Mouse (Mus musculus) cerebellum, postnatal 25 days (tissue): Measurements from ENCODE around the gene Ifit2.

Experiments used
- DNase-seq, 2 experiments: peaks; one replicate each; pipeline ENCODE4 v3.0.0; 2021; ENCODE audit warnings: mixed read lengths in 2 of 2

Gene Ifit2

DNA sequence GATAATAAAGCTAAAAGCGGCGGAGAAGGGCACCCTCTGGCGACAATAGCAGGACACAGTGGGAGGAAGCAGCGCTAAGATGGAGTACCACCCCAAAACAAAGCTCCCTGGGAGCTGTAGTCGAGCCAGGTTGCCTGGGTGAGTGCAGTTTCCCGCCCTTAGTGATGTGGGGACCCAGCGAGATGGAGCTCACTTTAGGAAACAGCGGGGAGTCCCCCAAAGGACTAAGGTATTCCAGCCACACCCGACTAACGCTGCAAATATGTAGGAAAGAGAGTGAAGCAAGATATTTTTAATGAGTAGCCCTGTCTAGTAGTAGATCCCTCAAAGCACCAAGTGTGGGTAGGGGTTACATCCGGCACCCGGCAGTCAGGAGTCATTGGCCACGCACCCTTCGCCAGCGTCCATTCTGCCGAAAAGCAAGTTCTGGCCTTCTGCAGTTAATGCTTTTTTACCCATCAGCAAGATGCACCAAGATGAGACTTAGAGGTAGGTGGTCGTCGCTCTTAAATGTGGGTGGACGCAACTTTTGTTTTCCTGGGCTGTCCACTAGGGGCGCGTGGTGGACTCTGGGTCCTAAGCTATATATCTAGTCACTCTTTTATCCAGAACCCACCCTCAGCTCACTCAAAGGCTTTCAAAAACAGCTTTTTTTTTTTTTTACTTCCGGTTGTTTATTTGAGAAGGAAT, at the start of gene Ifit2:
Gene Ifit2 (plus strand): TSS at position 161 of the 690 bp plus-strand sequence.
- DNase-seq = peak; percentile 54 to 70

GRCm38 (mm10) chr19:34500763-34501162, 49.7 kb upstream of the Ifit2 start:
- peak; percentile 47 to 65 for DNase-seq

- DNase-seq = no peak
These were observed 45.3 kb upstream of the Ifit2 start for GRCm38 (mm10) chr19:34505161-34505721.

DNA sequence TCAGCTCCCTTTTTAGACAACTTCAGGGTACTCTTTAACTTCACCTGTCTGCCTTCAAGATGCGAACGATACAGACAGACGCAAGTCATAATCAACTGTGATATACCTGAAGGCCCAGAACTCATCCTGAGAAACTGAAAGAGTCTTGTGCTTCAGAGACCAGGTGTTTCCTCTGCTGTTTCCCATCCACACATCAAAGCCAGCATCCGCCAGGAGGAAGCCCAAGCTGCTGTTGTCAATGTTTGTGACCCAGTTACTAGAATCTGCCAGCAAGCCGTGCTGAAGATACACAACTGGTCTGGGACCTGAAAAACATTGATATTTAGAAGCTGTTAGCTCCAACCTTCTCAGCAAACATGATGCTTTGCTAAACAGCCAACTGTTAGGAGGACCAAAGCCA, 39.8 kb upstream of the Ifit2 start:
- DNase-seq = no peak

DNA sequence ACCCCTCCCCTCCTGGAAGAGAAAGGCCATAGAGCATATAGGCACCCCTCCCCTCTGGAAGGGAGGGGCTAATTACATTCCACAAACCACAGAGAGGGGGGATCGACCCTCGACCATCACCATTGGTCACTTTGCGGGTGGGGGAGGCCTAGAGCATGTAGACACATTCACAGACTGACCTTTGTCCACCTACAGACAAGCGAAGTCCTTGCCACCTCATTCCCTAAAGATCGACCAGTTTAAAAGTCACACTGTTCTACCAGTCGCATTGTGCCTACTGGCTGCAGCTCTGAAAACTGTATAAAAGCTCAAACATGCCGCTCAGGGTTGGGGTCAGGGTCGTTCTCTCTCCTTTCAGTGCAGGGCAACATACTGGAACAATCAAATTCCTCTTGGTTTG, 39.0 kb upstream of the Ifit2 start:
- no peak for DNase-seq

GRCm38 (mm10) chr19:34515681-34516080, 34.8 kb upstream of the Ifit2 start:
- no peak for DNase-seq

- no peak for DNase-seq
These were observed 34.1 kb upstream of the Ifit2 start for GRCm38 (mm10) chr19:34516346-34516745.

GRCm38 (mm10) chr19:34517197-34517596, 33.3 kb upstream of the Ifit2 start:
- no peak for DNase-seq

GRCm38 (mm10) chr19:34517812-34518594, 32.5 kb upstream of the Ifit2 start:
- DNase-seq = peak; percentile 33 to 61

DNA sequence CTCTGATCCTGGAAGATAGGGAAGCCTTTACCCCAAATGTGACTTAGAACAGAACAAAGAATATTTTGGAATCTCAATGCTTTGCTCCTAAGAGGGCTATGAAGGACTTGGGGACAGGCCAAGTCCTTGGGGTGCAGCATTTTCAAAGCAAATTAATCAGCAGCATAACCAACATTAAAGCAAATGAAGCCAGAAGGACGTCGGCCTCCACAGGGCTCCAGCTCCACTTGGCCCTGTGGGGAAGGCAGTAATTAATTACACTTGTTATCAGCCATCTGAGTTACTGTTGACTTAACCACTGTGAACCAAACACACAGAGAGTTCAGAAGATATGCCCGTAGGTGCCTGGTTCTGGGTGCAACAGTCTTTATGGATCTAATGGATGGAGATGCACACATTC, 31.7 kb upstream of the Ifit2 start:
- DNase-seq = no peak

- no peak for DNase-seq
These were observed 30.8 kb upstream of the Ifit2 start for GRCm38 (mm10) chr19:34519646-34520045.

GRCm38 (mm10) chr19:34520051-34520450, 30.4 kb upstream of the Ifit2 start:
- no peak for DNase-seq

GRCm38 (mm10) chr19:34521361-34521760, 29.1 kb upstream of the Ifit2 start:
- no peak for DNase-seq

DNA sequence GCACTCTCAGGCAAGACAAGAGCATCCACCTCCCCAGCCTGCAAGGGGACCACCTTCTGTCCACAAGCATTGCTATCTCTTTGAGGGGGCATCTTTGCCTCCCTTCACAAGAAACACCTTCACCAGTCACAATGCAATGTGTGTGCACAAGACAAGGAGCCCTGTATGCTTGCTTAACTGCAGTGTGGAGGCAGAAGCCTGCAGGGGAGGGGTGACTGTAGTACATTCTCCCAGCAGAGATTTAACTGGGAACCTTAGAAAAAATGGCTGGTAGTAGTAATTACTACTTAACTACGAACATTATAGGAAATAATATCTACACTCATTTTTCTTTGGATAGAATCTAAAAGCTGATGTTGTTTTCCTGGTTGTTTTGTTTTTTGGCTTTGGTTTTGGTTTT, 28.5 kb upstream of the Ifit2 start:
- no peak for DNase-seq

- no peak for DNase-seq
These were observed 27.3 kb upstream of the Ifit2 start for GRCm38 (mm10) chr19:34523106-34523725.

DNA sequence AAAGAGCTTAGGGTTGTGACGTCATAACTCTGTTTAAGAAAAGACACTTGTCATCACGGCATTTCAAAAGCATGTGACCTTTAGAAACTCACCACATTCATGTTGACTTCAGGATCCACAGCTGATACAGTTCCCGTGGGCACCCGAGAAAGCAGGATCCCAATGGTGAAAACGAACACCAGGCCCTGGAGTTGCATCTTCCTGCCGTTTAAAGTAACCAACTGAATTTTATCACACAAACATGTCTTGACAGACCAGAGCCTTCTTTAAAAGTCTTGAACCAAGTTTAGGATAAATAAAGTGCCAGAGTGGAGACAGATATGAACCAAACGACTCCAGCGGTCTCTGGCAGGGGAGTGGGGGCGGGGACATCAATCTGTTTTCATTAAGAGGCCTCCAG, 25.8 kb upstream of the Ifit2 start:
- DNase-seq = no peak

- DNase-seq = no peak
These were observed 24.1 kb upstream of the Ifit2 start for GRCm38 (mm10) chr19:34526321-34526923.

- peak; percentile 96 to 98 for DNase-seq
These were observed 23.4 kb upstream of the Ifit2 start, which contains the start of gene Lipa for GRCm38 (mm10) chr19:34526941-34527682. Gene Lipa (minus strand): TSS chr19:34527474.

GRCm38 (mm10) chr19:34532061-34532751, 18.3 kb upstream of the Ifit2 start:
- no peak for DNase-seq

GRCm38 (mm10) chr19:34539422-34539821, 11.1 kb upstream of the Ifit2 start:
- no peak for DNase-seq

DNA sequence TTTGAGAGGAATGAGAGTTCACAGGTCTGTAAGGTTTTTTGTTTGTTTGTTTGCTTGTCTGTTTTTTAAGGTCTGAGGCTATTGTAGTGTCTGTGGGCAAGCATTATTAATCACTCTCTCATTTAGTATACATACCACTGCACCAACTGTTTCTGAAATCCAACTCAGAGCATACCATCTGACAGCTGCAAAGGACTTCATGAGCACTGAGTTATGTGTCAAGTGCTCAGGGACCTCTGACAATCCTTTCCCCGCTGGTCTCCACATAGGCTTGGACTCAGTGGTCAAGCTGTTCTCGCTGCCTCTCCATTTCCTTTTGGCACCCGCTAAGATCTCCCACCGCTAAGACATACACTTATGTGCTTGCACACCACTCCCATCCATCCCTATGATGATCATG, 4.3 kb upstream of the Ifit2 start:
- no peak for DNase-seq

DNA sequence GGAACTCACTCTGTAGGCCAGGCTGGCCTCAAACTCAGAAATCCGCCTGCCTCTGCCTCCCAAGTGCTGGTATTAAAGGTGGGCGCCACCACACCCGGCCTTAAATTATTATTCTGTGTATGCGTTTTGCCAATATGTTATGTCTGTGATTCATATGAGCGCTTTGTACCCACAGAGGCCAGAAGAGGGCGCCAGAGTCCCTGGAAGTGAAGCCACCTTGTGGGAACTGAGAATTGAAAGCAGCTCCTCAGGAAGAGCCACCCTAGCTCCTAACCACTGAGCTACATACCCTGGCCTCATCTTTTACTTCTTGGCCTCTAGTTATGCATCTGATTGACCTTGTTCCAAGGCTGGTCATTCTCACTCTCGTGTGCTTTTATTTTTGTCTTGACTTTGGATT, 2.5 kb upstream of the Ifit2 start:
- peak; percentile 63 to 79 for DNase-seq
